Mouse (Mus musculus): ENCODE measurements around the gene Ly6g5b.

DNA sequence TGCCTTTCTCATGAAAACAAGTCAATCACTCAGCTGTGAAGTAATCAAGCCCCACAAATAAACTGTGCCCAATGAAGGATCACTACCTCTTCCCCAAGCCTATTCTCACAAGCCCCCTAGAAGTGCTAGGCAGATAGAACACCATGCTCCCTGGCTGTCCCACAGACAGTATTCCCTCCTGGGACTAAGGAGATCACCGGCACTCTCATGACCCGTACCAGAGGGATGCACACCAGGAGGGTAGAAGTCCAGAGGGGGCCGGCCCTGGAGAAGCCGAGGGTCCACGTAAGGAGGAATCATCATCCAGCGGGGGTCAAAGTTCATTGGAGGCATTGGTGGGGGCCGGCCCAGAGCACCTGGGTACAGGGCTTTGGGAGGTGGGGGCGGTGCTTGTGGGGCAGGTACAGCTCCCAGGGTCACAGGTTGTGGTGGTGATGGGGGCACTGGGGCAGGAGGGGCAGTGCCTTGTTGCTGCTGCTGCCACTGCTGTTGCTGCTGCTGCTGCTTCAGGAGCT, 42.5 kb upstream of the Ly6g5b start:
- TF ChIP-seq CTCF (IDR thresholded peaks at IDR 0.05; ENCODE audit: low read depth, low read length): no peak
- no peak for TF ChIP-seq TAL1 (conservative IDR thresholded peaks at IDR 0.05; ENCODE audit: low read depth, low read length)
- TF ChIP-seq GATA1 (IDR thresholded peaks at IDR 0.05; ENCODE audit: borderline replicate concordance, low read length): no peak
- no peak for TF ChIP-seq POLR2AphosphoS5 (IDR thresholded peaks at IDR 0.05; ENCODE audit: insufficient replicate concordance, low read depth, low read length)
- no peak for TF ChIP-seq GATA2 (IDR thresholded peaks at IDR 0.05; ENCODE audit: borderline replicate concordance, low read depth, low read length)

All from G1E (cell line).